Mouse (Mus musculus): ENCODE data around the gene Amigo3.

Gene Amigo3

DNA sequence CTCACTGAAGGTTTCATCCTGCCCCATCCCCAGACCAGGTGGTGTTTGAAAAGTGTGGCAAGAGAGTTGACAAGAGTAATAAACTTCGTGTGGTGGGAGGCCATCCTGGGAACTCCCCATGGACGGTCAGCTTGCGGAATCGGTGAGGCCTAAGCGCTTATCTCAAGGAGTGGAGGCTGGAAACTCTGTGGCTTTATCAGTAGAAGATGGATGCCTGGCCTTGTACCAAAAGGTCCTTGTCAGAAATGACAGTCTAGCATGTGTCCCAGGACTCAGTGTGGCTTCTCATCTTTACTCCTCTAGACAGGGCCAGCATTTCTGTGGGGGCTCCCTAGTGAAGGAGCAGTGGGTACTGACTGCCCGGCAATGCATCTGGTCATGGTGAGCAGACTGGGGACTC lies 30.6 kb downstream of the Amigo3 start:
- DNase-seq (ENCODE audit: low read depth, low spot score) = no peak

DNA sequence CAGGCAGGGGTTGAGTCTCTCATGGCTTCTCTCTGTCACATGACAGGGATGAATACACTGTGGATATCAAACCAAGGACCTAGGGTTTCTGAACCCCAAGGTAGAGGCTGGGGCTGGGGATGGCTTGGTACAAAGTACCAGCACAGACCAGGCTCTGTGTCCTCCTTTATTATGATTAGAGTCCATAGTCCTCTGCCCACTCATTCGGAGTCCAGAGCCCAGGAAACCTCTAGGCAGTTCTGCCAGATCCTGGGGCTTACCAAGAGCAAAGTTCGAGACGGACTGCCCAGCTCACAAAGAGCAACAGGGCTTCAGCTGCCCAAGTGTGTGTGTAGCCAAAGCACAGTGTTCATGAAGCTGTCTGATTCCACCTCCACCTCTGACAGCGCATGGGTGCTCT lies 32.3 kb downstream of the Amigo3 start:
- no peak for DNase-seq (ENCODE audit: low read depth, low spot score)

DNA sequence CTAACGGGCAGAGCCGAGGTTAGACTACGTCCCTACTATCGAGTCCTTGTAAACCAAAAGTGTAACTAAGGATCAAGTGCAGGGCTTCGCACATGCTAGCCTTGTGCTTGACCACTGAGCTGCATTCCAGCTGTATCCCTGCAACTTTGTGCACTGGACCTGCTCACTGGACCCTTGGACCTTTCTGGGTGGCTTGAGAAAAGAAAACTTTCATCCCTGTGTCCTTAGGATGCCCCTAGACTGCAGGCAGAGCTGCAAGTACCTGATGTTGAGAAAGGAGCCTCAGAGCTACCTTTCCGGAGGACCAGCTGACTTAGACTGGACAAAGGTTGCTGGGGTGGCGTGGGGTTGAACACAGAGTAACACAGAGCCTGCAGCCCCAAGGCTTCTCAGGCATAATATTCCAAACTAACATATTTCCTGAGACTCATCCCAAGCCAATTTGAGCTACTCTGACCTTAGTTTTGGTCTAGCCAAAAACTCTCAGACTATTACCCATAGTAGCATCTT lies 37.7 kb downstream of the Amigo3 start:
- DNase-seq (ENCODE audit: low read depth, low spot score) = no peak

DNA sequence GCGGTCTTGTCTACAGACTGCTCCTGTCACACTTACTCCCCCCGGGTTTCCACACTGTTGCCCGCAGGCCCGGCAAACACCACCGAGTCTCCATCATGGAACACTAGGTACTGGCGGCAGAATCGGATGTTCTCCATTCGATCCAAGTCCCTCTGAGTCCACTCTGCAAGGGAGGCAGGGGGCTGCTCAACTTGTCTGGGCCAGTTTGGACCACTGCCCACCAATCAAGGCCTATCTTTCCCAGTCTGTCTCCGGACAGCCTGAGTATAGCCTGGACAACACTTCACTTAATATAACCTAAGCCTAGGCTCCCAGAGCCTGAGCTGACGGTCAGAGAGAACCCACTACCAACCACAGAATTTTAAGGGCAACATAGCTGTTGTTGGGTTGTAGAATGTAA lies 40.6 kb downstream of the Amigo3 start:
- no peak for DNase-seq (ENCODE audit: low read depth, low spot score)

DNA sequence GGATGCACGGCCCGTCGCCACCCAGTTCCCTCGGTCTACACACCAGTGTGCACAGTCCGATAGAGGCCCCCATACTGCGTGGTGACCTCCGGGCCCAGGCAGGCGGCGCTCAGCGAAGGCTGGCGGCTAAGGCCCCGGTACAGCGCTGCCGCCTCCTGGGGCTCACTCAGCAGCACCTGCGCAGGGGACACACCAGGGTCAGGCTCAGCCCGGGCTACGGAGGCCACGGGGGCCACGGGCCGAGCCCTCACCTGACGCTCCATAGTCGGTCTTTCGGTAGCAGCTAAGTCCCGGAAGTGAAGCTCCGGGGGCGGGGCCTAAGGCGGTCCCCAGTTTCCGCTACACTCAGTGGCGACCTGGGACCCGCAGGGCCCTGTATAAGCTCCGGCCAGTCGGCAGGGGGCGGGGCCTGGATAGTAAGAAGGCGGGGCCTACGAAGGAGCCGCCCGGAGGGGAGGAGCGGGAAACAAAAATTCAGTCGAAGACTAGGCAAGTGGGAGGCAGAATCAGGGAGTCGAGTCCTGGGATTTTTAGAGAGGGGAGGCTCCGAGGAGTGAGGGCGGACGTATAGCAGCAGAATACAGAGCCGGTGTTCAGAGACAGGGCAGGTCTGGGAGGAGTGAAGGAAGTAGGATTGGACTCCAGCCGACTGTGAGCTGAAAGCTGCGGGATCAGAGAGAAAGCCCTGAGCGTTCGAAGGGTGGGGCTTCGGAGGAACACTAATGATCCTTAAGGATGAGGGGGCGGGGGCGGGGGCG lies 41.4 kb downstream of the Amigo3 start, which contains the start of gene Apeh:
Gene Apeh (minus strand): TSS at position 423 of the 758 bp plus-strand sequence.
- DNase-seq (ENCODE audit: low read depth, low spot score) = peak; percentile 85

DNA sequence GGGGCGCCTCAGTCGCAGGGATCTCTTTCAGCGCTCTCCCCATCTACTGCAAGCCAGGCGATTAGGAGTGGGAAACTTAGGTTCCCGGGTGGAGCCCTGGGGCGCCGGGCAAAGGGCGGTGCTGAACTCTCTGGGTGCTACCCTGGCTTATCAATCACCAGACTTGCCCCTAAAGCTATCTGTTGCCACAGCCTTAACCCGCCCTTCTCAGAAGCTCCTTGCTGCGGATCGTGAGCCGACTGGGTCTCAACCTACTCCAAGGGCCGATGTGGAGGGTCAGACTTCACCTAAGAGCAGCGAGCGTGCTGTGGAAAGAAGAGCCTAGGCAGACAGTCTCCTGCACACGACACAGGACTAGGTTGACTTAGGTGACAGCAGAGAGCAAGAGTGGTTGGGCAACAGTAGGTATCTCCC lies 42.0 kb downstream of the Amigo3 start:
- DNase-seq (ENCODE audit: low read depth, low spot score) = no peak

DNA sequence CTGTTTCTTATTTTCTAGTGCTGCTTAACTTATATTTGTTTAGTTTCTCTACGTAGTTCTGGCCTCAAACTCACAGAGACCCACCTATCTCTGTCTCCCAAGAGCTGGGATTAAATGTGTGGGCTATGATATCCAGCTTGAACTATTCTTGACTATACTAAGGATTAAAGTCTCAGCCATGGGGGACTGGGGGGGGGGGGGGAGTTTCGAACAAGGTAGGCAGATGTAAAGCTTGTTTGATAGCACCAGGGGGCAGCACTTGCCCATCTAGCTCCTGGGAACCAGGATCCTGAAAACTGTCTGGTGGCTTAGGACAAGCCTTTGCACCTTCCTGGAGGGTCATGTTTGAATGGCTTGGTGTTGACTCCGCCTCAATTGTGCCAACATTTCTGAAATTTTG lies 42.6 kb downstream of the Amigo3 start:
- DNase-seq (ENCODE audit: low read depth, low spot score) = peak; percentile 58

DNA sequence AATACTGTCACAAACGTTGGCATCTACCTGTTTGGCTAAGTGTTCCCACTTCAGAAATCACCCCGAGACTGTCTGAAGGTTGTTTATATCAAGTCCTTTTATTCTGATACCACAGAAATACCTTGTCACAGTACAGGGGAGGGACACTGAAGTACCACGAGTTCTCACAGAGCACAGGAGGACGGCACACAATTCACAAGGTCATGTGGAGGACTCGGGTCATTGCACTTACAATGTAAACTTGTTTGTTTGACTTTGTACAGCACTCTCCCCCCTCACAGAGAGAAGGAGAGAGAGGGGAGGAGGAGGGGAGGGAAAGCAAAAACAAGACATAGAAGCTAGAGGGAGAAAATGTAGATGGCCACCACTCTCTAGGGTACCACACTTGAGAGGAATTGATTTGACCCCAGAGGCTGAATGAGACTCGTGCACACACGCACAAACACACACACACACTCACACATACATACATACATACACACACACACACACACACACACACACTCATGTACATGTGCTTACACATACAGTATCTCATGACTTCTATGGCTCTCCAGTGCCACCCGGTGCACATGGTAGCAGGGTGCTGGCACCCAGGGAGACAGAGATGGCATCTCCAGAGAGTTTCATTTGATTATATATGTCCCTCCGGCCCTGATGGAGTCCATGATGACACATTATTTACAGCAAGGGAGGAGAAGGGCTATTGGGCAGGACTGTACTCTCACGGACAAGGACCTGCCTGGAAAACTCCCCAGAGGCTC lies 43.2 kb downstream of the Amigo3 start:
- DNase-seq (ENCODE audit: low read depth, low spot score) = no peak

DNA sequence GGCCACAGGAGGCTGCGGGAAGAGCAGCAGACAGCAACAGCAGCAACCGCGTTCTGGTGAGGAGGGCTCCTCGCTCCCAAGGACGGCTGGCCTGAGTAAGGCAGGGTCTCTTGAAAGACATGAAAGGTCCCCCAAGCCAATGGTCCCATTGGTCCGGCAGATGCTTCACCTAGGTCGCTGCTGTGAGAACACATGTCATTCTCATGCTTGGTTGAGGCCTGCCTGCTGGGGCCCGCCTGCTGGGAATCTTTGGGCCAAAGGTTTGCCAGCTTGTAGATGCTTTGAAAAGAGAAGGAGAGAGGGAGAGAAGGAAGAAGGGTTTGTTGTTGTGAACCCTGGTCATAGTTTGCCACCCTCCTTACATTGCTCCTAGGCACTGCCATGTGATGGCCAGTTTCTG lies 46.7 kb downstream of the Amigo3 start:
- no peak for DNase-seq (ENCODE audit: low read depth, low spot score)

DNA sequence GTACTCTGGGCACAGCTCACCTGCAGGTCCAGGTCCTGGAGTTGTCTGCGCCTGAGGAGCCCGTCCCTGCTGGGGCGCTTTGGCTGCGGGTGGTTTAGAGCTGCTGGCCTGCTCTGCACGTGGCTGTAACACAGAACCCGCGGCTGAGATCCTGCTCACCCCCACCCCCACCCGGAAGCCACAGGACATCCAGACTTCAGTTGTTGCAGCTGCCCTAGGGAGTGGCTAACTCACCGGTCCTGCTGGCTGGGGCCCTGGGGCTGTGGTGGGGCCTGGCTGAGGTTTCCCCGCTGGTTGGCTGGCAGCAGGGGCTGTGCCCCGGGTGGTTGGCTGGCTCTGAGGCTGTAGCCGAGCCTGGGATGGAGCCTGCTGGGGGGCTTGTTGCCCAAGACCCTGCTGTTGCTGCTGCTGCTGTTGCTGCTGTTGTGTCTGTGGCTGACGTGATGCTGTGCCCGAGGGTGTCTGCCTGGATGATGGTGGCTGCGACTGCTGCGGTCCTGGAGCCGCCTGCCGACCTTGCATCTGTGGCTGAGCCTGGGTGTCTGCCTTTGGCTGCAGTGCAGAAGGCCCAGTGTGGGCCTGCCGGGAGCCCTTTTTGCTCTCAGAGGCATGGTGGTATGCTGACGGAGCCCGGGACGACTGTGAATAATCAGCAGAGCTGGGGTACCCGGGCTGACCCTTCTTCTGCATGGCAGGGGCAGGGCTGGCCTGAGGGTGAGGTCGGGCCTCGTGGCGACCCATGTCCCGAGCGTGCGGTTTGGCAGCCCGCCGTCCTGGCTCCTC lies 52.0 kb downstream of the Amigo3 start:
- no peak for DNase-seq (ENCODE audit: low read depth, low spot score)
